Mouse (Mus musculus) liver, adult 2 months (tissue): ENCODE measurements around the gene Clec12b.

ENCODE experiments used
- CTCF ChIP-seq: fragments of 200-500 bp; IDR thresholded peaks from 2 replicates; pipeline ENCODE4 v1.5.1; 2011; ENCODE audit warnings: low read depth, low read length, control low read depth
- POLR2A ChIP-seq: fragments of 200-500 bp; IDR thresholded peaks from 2 replicates; pipeline ENCODE4 v1.6.1; 2011; ENCODE audit warnings: low read length, control low read depth; ENCODE audit not compliant: insufficient read depth; ENCODE audit errors: extremely low read depth

DNA sequence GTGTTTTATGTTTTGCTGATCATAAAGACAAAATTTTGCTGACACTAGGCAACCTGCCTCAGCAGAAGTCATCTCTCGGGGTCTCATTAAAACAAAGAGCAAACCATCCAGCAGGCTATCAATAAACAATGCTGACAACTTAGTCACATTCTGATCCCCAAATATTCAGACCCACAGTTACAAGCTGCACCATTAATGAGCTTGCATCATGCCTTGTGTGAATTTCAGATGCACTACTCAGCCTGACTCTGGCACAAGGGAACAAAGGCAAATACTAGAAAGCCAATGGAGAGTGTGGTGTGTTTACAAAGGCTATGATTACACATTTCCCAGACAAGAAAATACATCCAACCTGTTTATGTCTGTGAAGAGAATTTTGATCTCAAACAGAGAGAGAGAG is 28.5 kb upstream of the Clec12b start:
- TF ChIP-seq CTCF: no peak
- no peak for TF ChIP-seq POLR2A
